Mouse (Mus musculus): ENCODE data around the gene Pde9a.

DNA sequence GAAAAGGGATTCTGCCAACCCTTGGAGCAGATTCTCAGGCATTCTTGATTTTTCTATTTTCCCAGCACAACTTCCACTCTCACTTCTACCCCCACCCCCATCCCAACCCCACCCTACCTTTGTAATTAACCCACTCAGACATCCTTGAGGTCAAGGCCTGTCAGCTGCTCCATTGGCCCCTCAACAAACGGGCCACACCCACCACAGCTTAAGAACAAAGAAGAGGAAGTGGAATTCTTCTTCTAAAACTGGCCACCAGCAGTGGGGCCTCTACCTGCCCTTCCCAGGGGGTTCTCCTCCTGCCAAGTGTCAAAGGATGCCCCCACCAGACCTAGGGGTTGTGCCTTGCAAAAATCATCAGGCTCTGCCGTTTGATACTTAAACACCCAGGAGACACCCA is 37.0 kb downstream of the Pde9a start:
- TF ChIP-seq CTCF (IDR thresholded peaks at IDR 0.05; ENCODE audit: low read depth): no peak
- TF ChIP-seq EP300 (IDR thresholded peaks at IDR 0.05; ENCODE audit: low read depth): no peak

All from heart, postnatal 0 days (tissue).